Mouse (Mus musculus) heart, adult 18-20 months (tissue): Measurements from ENCODE around the gene Olfr855. TPM values are rescaled to one million over a fixed set of nuclear protein-coding genes. Genes with fewer than 3 reads are reported as not detected.

Experiments used
- DNase-seq, 2 experiments: peaks; one replicate each; pipeline ENCODE4 v3.0.0; 2021 to 2022; ENCODE audit warnings: mixed read lengths in 1 of 2
- long read RNA-seq, 2 experiments: library from polyadenylated mRNA; stranded (forward); transcript quantifications; one replicate each; pipeline ENCODE4 v2.0.0; 2021
- total RNA-seq, 2 experiments: library from RNA; stranded (reverse); gene quantifications; 2 replicates each; pipeline ENCODE4 v1.2.3; 2021

The Olfr855 gene
- total RNA-seq: not detected
- long read RNA-seq, experiment 1: 0 reads
- long read RNA-seq, experiment 2: 0 reads

- no peak for DNase-seq
Measured at GRCm38 (mm10) chr9:19582317-19582716, at the start of gene Olfr855. TSS of gene Olfr855 (plus strand) at chr9:19582617.

DNA sequence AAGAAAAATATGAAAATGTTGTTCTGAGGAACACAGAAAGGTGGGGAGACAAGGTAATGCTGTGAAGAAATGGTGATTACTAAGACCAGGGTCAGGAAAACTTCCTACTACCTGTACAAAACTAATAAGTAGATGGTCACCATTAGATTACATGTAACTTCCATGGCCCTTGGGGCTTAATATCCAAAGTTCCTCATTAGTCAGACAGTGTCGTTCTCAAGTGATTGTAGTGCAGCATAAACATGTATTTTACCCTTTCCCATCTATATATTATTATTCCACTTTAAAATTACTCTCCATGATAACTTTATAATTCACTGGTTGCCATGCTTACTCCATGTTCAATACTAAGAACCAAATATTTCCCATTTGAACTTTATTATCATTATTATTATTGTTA lies 41.4 kb upstream of the Olfr855 start, which contains the start of gene Olfr853:
Gene Olfr853 (minus strand): TSS at position 101 of the 400 bp plus-strand sequence.
- no peak for DNase-seq

- DNase-seq: no peak
Measured at GRCm38 (mm10) chr9:19567282-19567681, 15.1 kb upstream of the Olfr855 start, which contains the start of gene Olfr854. TSS of gene Olfr854 (minus strand) at chr9:19567382.

DNA sequence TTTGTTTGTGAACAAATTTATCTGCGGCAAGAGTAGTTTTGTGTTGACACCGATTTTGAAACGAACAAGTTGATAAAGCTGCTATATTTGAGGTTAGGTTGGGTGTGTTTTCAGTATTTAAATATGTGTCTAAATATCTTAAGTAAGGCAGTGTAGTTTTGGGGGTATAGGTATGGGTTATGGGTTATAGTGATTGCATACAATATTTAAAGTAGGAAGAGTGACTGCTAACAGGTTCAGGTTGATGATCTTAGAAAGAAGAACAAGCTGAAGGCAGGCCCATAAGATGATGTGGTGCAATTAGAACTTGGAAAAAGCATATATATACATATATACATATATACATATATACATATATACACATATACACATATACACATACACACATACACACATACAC lies 38.9 kb downstream of the Olfr855 start:
- DNase-seq: no peak

- DNase-seq: peak; percentile 94 to 98
Measured at GRCm38 (mm10) chr9:19621843-19622822, 39.7 kb downstream of the Olfr855 start, which contains the start of gene Zfp317. TSS of gene Zfp317 (plus strand) at chr9:19622102.

- DNase-seq: no peak
Measured at GRCm38 (mm10) chr9:19629574-19629973, 47.2 kb downstream of the Olfr855 start.

Other genes starting within 250 kb of the Olfr855 start
- not detected for gene Olfr845, start 246.2 kb upstream of the Olfr855 start, total RNA-seq
- gene Olfr846, start 218.6 kb upstream of the Olfr855 start, total RNA-seq: not detected
- not detected for gene Olfr847, start 203.9 kb upstream of the Olfr855 start, total RNA-seq
- not detected for gene Olfr849, start 142.4 kb upstream of the Olfr855 start, total RNA-seq
- not detected for gene Olfr850, start 104.4 kb upstream of the Olfr855 start, total RNA-seq
- not detected for gene Olfr851, start 89.3 kb upstream of the Olfr855 start, total RNA-seq
- gene Olfr853, start 41.5 kb upstream of the Olfr855 start, total RNA-seq: not detected
- gene Olfr854, start 15.2 kb upstream of the Olfr855 start, total RNA-seq: not detected
- 10 to 100 TPM; 14.0 to 14.9 TPM for gene Zfp317, start 39.5 kb downstream of the Olfr855 start, total RNA-seq
- gene Olfr857, start 126.8 kb downstream of the Olfr855 start, total RNA-seq: not detected
- not detected for gene Olfr58, start 197.7 kb downstream of the Olfr855 start, total RNA-seq
- not detected for gene Olfr859, start 222.3 kb downstream of the Olfr855 start, total RNA-seq